Mouse (Mus musculus) small intestine, adult 2 months (tissue): ENCODE results near the gene Six5.
A peak's percentile ranks its signal among the peaks of the same experiment; 100 is the strongest.

Source experiments
- CTCF ChIP-seq: fragments of 200-500 bp; IDR thresholded peaks from 2 replicates; pipeline ENCODE4 v1.5.1; 2012; ENCODE audit warnings: low read depth, mild to moderate bottlenecking, control low read depth, inconsistent platforms, low read length, moderate library complexity, mixed read lengths; ENCODE audit not compliant: insufficient replicate concordance, insufficient read length; ENCODE audit errors: extremely low read depth
- POLR2A ChIP-seq: fragments of 200-500 bp; IDR thresholded peaks from 2 replicates; pipeline ENCODE4 v1.6.1; 2012; ENCODE audit warnings: low read depth, mild to moderate bottlenecking, control low read depth, inconsistent platforms, low read length, moderate library complexity

- peak; percentile 52; the same call in 1 of the 2 replicates for TF ChIP-seq CTCF
- TF ChIP-seq POLR2A = no peak
Measured at GRCm38 (mm10) chr7:19137380-19137779, 43.0 kb downstream of the Six5 start.
